Mouse (Mus musculus): Measurements from ENCODE around the gene Trim30a. TPM values are rescaled to one million over a fixed set of nuclear protein-coding genes. Genes with fewer than 3 reads are reported as not detected.

Gene Trim30a
- polyA plus RNA-seq (2012; rRNA removed), result 1.5 and 2.3 TPM in 2 replicates

GRCm38 (mm10) chr7:104465065-104465744 lies at the start of gene Trim30a:
Gene Trim30a, minus strand, starts transcription at chr7:104465193.

GRCm38 (mm10) chr7:104507421-104508065 lies 42.5 kb upstream of the Trim30a start, which contains the start of gene Trim30d:
Gene Trim30d, minus strand, starts transcription at chr7:104507849.

GRCm38 (mm10) chr7:104400698-104401097 lies 64.3 kb downstream of the Trim30a start, which contains the start of gene Trim30c:
Gene Trim30c, minus strand, starts transcription at chr7:104400837.

GRCm38 (mm10) chr7:104369736-104370414 lies 95.1 kb downstream of the Trim30a start, which contains the start of gene Trim30b:
Gene Trim30b, minus strand, starts transcription at chr7:104369884.

Other genes with a start within 250 kb of the Trim30a start
- gene Trim6, start 246.4 kb downstream of the Trim30a start, polyA plus RNA-seq (2012; rRNA removed), result 0.77 and 0.95 TPM in 2 replicates
- gene Trim34a, start 220.7 kb downstream of the Trim30a start, polyA plus RNA-seq (2012; rRNA removed), result 4.1 and 4.9 TPM in 2 replicates
- 0.33 and 0.54 TPM in 2 replicates for gene Trim5, start 177.1 kb downstream of the Trim30a start, polyA plus RNA-seq (2012; rRNA removed)
- gene Trim12a, start 149.7 kb downstream of the Trim30a start, polyA plus RNA-seq (2012; rRNA removed), result 1.9 and 2.0 TPM in 2 replicates
- 1.7 and 2.0 TPM in 2 replicates for gene Trim34b, start 135.7 kb downstream of the Trim30a start, polyA plus RNA-seq (2012; rRNA removed)
- 1.9 and 2.0 TPM in 2 replicates for gene Trim12c, start 111.8 kb downstream of the Trim30a start, polyA plus RNA-seq (2012; rRNA removed)
- gene Trim30b, start 95.3 kb downstream of the Trim30a start, polyA plus RNA-seq (2012; rRNA removed), result 0.02 and 0.03 TPM in 2 replicates
- not detected in 2 replicates for gene Trim30c, start 64.4 kb downstream of the Trim30a start, polyA plus RNA-seq (2012; rRNA removed)
- gene Trim30d, start 42.7 kb upstream of the Trim30a start, polyA plus RNA-seq (2012; rRNA removed), result 1.5 and 2.5 TPM in 2 replicates
- not detected in 2 replicates for gene Olfr651, start 84.9 kb upstream of the Trim30a start, polyA plus RNA-seq (2012; rRNA removed)
- not detected in 2 replicates for gene Olfr652, start 95.7 kb upstream of the Trim30a start, polyA plus RNA-seq (2012; rRNA removed)
- not detected in 2 replicates for gene Olfr653, start 112.1 kb upstream of the Trim30a start, polyA plus RNA-seq (2012; rRNA removed)
- not detected in 2 replicates for gene Olfr654, start 121.8 kb upstream of the Trim30a start, polyA plus RNA-seq (2012; rRNA removed)
- not detected in 2 replicates for gene Olfr655, start 136.6 kb upstream of the Trim30a start, polyA plus RNA-seq (2012; rRNA removed)
- not detected in 2 replicates for gene Olfr656, start 148.8 kb upstream of the Trim30a start, polyA plus RNA-seq (2012; rRNA removed)
- gene Olfr657, start 159.6 kb upstream of the Trim30a start, polyA plus RNA-seq (2012; rRNA removed), result not detected in 2 replicates
- gene Olfr658, start 182.1 kb upstream of the Trim30a start, polyA plus RNA-seq (2012; rRNA removed), result not detected in 2 replicates
- gene Olfr659, start 201.6 kb upstream of the Trim30a start, polyA plus RNA-seq (2012; rRNA removed), result not detected in 2 replicates
- not detected in 2 replicates for gene Olfr661, start 221.3 kb upstream of the Trim30a start, polyA plus RNA-seq (2012; rRNA removed)